Mouse (Mus musculus) erythroblast, embryonic 14.5 days (primary cell): ENCODE measurements around the gene Slc5a5. TPM values are rescaled to one million over a fixed set of nuclear protein-coding genes. Genes with fewer than 3 reads are reported as not detected.

Experiments used
- H3K27me3 ChIP-seq: 2 replicates; pipeline ENCODE4 v1.6.1; 2012; ENCODE audit warnings: inconsistent platforms; ENCODE audit not compliant: control insufficient read depth
- H3K36me3 ChIP-seq: 2 replicates; pipeline ENCODE4 v1.6.1; 2012; ENCODE audit warnings: mild to moderate bottlenecking, inconsistent platforms; ENCODE audit not compliant: control insufficient read depth
- H3K4me1 ChIP-seq: 2 replicates; pipeline ENCODE4 v1.6.1; 2012; ENCODE audit warnings: inconsistent platforms; ENCODE audit not compliant: control insufficient read depth
- H3K4me3 ChIP-seq: replicated peaks from 2 replicates; pipeline ENCODE3; 2012; ENCODE audit warnings: moderate library complexity, mild to moderate bottlenecking, inconsistent platforms
- H3K9me3 ChIP-seq: 2 replicates; pipeline ENCODE4 v1.6.1; 2012; ENCODE audit warnings: low read length, inconsistent platforms, mixed read lengths; ENCODE audit not compliant: control insufficient read depth
- GATA1 ChIP-seq: IDR thresholded peaks from 2 replicates; pipeline ENCODE4 v1.6.1; 2012; ENCODE audit warnings: low read length, inconsistent platforms, mixed read lengths
- TAL1 ChIP-seq: IDR thresholded peaks from 3 replicates; pipeline ENCODE4 v1.6.1; 2012; ENCODE audit warnings: low read length, inconsistent platforms, mixed read lengths
- polyA plus RNA-seq: library from polyadenylated mRNA; stranded (reverse); fragments of >175 nt; gene quantifications from 2 replicates; pipeline ENCODE4 v1.2.3, GENCODE M21; 2012

Gene Slc5a5
- polyA plus RNA-seq, 1 experiment = 0.03 TPM

- peaks cover 67% of the 10 kb centered on the region for H3K4me1 ChIP-seq
- H3K4me3 ChIP-seq = no peak overlapping the region
- no peaks in the 10 kb centered on the region; the same call in 1 of the 2 replicates for H3K27me3 ChIP-seq
- TF ChIP-seq GATA1 = no peak
- TF ChIP-seq TAL1 = no peak
- peaks cover 64% of the 10 kb centered on the region for H3K36me3 ChIP-seq
- no peaks in the 10 kb centered on the region for H3K9me3 ChIP-seq
Measured at GRCm38 (mm10) chr8:70833520-70833919, 59.0 kb downstream of the Slc5a5 start.

- no peaks in the 10 kb centered on the region for H3K9me3 ChIP-seq
- peaks cover 64% of the 10 kb centered on the region for H3K4me1 ChIP-seq
- no peaks in the 10 kb centered on the region; the same call in 1 of the 2 replicates for H3K27me3 ChIP-seq
- peaks cover 62% of the 10 kb centered on the region for H3K36me3 ChIP-seq
- TF ChIP-seq TAL1 (no peak), GATA1 (no peak)
- H3K4me3 ChIP-seq = no peak overlapping the region
Measured at GRCm38 (mm10) chr8:70833018-70833482, 59.5 kb downstream of the Slc5a5 start.

Other genes starting within 250 kb of the Slc5a5 start
- 0.29 and 0.32 TPM in 2 replicates for gene Pgpep1, start 232.4 kb downstream of the Slc5a5 start, polyA plus RNA-seq
- 70.4 and 88.0 TPM in 2 replicates for gene Lsm4, start 219.5 kb downstream of the Slc5a5 start, polyA plus RNA-seq
- 816 and 971 TPM in 2 replicates for gene Jund, start 193.8 kb downstream of the Slc5a5 start, polyA plus RNA-seq
- gene Iqcn, start 189.3 kb downstream of the Slc5a5 start, polyA plus RNA-seq = 0.02 TPM in 1 of 2 replicates, not detected in the other
- not detected in 2 replicates for gene Gm3336, start 174.2 kb downstream of the Slc5a5 start, polyA plus RNA-seq
- gene Pde4c, start 169.0 kb downstream of the Slc5a5 start, polyA plus RNA-seq = 0.02 TPM in 1 of 2 replicates, not detected in the other
- 0.30 and 0.59 TPM in 2 replicates for gene Rab3a, start 138.1 kb downstream of the Slc5a5 start, polyA plus RNA-seq
- 11.4 and 15.6 TPM in 2 replicates for gene Mpv17l2, start 131.8 kb downstream of the Slc5a5 start, polyA plus RNA-seq
- 3.8 and 4.9 TPM in 2 replicates for gene Pik3r2, start 116.0 kb downstream of the Slc5a5 start, polyA plus RNA-seq
- 3.7 and 4.8 TPM in 2 replicates for gene Mast3, start 87.7 kb downstream of the Slc5a5 start, polyA plus RNA-seq
- 0.03 TPM in 1 of 2 replicates, not detected in the other for gene Il12rb1, start 84.3 kb downstream of the Slc5a5 start, polyA plus RNA-seq
- 28.7 and 50.4 TPM in 2 replicates for gene Arrdc2, start 53.0 kb downstream of the Slc5a5 start, polyA plus RNA-seq
- 0.16 and 0.21 TPM in 2 replicates for gene Kcnn1, start 29.5 kb downstream of the Slc5a5 start, polyA plus RNA-seq
- 37.3 and 38.8 TPM in 2 replicates for gene Ccdc124, start 18.8 kb downstream of the Slc5a5 start, polyA plus RNA-seq
- 441 and 685 TPM in 2 replicates for gene Rpl18a, start 4.7 kb upstream of the Slc5a5 start, polyA plus RNA-seq
- gene Map1s, start 13.2 kb upstream of the Slc5a5 start, polyA plus RNA-seq = 3.0 and 3.3 TPM in 2 replicates